Mouse (Mus musculus): ENCODE results near the gene Mxra8.

The Mxra8 gene

GRCm38 (mm10) chr4:155838187-155839153 lies 1.0 kb upstream of the Mxra8 start:
- peak; percentile 79 for DNase-seq

- peak; percentile 30 for DNase-seq
Observed at GRCm38 (mm10) chr4:155840076-155841002, 859 bp downstream of the Mxra8 start.

- DNase-seq: peak; percentile 88
Observed at GRCm38 (mm10) chr4:155841003-155841454, 1.5 kb downstream of the Mxra8 start.

GRCm38 (mm10) chr4:155841651-155842270 lies 2.3 kb downstream of the Mxra8 start:
- no peak for DNase-seq

- DNase-seq: no peak
Observed at GRCm38 (mm10) chr4:155843231-155843630, 3.8 kb downstream of the Mxra8 start.

- peak; percentile 92 for DNase-seq
Observed at GRCm38 (mm10) chr4:155846871-155847578, 7.5 kb downstream of the Mxra8 start, which contains the start of gene Dvl1. TSS of gene Dvl1 (plus strand) at chr4:155847402.

- DNase-seq: peak; percentile 54
Observed at GRCm38 (mm10) chr4:155847591-155848352, 8.3 kb downstream of the Mxra8 start.

GRCm38 (mm10) chr4:155848434-155849095 lies 9.1 kb downstream of the Mxra8 start:
- no peak for DNase-seq

- no peak for DNase-seq
Observed at GRCm38 (mm10) chr4:155849391-155849790, 9.9 kb downstream of the Mxra8 start.

- DNase-seq: no peak
Observed at GRCm38 (mm10) chr4:155849792-155850451, 10.4 kb downstream of the Mxra8 start.

GRCm38 (mm10) chr4:155851368-155851767 lies 11.9 kb downstream of the Mxra8 start:
- DNase-seq: no peak

GRCm38 (mm10) chr4:155851951-155852411 lies 12.5 kb downstream of the Mxra8 start:
- DNase-seq: peak; percentile 25

- no peak for DNase-seq
Observed at GRCm38 (mm10) chr4:155853421-155853820, 13.9 kb downstream of the Mxra8 start.

- DNase-seq: no peak
Observed at GRCm38 (mm10) chr4:155854991-155855390, 15.5 kb downstream of the Mxra8 start.

- DNase-seq: no peak
Observed at GRCm38 (mm10) chr4:155856071-155856470, 16.6 kb downstream of the Mxra8 start.

- no peak for DNase-seq
Observed at GRCm38 (mm10) chr4:155856881-155857280, 17.4 kb downstream of the Mxra8 start.

GRCm38 (mm10) chr4:155859318-155859717 lies 19.8 kb downstream of the Mxra8 start:
- DNase-seq: peak; percentile 74

GRCm38 (mm10) chr4:155861787-155862186 lies 22.3 kb downstream of the Mxra8 start:
- no peak for DNase-seq

GRCm38 (mm10) chr4:155863001-155863400 lies 23.5 kb downstream of the Mxra8 start, which contains the start of gene Tas1r3:
TSS of gene Tas1r3 (minus strand) at chr4:155863362.
- DNase-seq: no peak
